Mouse (Mus musculus): ENCODE results near the gene Cdc14b. TPM values are rescaled to one million over a fixed set of nuclear protein-coding genes. Genes with fewer than 3 reads are reported as not detected.
A peak's percentile ranks its signal among the peaks of the same experiment; 100 is the strongest.

Cdc14b gene
- polyA plus RNA-seq, 1 experiment from 2014 or later: 3.8 TPM

DNA sequence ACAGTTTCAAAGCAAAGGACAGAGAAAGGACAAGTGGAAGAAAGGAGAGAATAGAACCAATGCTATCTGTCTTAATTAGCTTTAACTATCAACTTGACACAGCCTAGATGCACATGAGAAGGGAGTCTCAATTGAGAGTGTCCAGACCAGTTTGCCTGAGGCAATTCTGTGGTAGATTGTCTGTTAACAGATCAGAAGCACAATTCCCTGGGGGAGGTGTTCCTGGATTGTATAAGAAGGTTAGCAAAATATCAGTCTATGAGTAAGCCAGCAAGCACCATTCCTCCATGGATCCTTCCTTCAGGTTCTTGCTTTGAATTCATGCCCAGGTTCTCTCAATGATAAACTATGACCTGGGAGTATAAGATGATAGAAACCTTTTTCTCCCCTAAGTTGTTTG is 118.1 kb downstream of the Cdc14b start:
- H3K9ac ChIP-seq: no peak overlapping the region
- peaks cover 11% of the 10 kb centered on the region; the same call in 1 of the 2 replicates for H3K27me3 ChIP-seq
- no peak overlapping the region for H3K4me2 ChIP-seq
- no peak for ATAC-seq
- peaks cover 5% of the 10 kb centered on the region; the same call in 1 of the 2 replicates for H3K4me1 ChIP-seq
- no peaks in the 10 kb centered on the region for H3K9me3 ChIP-seq (replicated peaks)
- H3K27ac ChIP-seq: no peak overlapping the region
- no peak overlapping the region for H3K4me3 ChIP-seq
- H3K36me3 ChIP-seq (ENCODE audit: poor library complexity, severe bottlenecking): no peaks in the 10 kb centered on the region

DNA sequence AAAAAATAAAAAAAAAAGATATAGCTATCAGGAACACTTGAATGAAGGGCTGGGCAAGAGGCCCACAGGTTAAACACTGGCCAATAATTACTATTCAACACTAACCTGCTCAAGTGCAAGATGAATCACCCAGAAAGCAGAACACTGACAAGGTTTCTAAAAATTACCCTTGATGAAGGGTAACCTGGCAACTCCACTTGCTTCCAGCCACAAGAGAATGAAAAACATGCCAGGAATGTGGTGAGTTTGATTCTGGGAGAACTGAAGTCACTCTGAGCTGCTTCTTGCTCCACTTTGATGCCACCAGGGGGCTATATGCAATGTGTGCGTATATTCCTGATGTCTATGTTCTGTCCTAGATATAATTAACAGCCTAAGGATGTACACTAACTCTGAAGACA is 119.9 kb downstream of the Cdc14b start:
- 10% methylated on average over 1 of the region's 1 CpGs for WGBS
- ATAC-seq: no peak
- Histone ChIP-seq H3K4me1 (peaks cover 22% of the 10 kb centered on the region), H3K9ac (no peak overlapping the region), H3K36me3 (ENCODE audit: poor library complexity, severe bottlenecking) (no peaks in the 10 kb centered on the region), H3K27me3 (peaks cover 8% of the 10 kb centered on the region; the same call in 1 of the 2 replicates), H3K9me3 (replicated peaks) (no peaks in the 10 kb centered on the region), H3K27ac (no peak overlapping the region), H3K4me2 (no peak overlapping the region), H3K4me3 (no peak overlapping the region)

DNA sequence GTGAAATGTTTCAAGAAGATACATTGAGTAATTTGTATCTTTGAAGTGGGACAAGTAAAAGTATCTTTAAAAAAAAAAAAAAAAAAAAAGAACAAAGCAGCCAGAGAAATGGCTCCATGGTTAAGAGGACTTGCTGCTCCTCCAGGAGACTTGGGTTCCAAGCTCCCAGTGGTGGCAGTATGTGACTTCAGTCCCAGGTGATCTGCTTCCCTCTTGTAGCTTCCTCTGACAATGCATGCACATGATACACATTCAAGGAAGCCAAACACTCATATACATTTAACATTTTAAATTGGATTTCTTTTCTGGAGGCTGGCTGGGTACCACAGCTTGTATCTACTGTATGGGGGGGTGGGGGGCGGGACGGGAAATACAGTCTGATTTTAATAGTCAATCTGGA is 120.4 kb downstream of the Cdc14b start:
- no peak for ATAC-seq
- H3K27ac ChIP-seq: no peak overlapping the region
- no peaks in the 10 kb centered on the region for H3K36me3 ChIP-seq (ENCODE audit: poor library complexity, severe bottlenecking)
- H3K4me3 ChIP-seq: no peak overlapping the region
- 75% methylated on average over 2 of the region's 2 CpGs for WGBS
- H3K27me3 ChIP-seq: peaks cover 3% of the 10 kb centered on the region; the same call in 1 of the 2 replicates
- no peak overlapping the region for H3K4me2 ChIP-seq
- H3K9me3 ChIP-seq (replicated peaks): no peaks in the 10 kb centered on the region
- no peak overlapping the region for H3K9ac ChIP-seq
- H3K4me1 ChIP-seq: peaks cover 27% of the 10 kb centered on the region

DNA sequence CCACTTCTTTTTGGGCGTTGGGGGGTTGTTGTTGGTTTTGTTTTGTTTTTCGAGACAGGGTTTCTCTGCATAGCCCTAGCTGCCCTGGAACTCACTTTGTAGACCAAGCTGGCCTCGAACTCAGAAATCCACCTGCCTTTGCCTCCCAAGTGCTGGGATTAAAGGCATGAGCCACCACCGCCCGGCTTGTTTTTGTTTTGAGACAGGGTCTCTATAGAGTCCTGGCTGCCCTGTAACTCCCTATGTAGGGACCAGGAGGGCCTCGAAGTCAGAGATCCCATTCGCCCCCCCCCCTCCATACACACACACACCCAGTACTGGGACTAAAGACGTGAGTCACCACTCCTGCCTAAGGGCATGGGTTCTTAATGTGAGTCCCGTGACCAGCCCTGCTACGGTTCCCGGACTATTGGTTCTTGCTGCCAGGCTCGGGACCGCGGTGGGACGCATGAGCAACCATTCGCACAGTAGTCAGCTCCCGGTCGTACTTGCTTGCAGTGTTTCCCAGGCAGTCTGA is 121.3 kb downstream of the Cdc14b start:
- Histone ChIP-seq H3K36me3 (ENCODE audit: poor library complexity, severe bottlenecking) (no peaks in the 10 kb centered on the region), H3K4me2 (peak overlapping the region; percentile 87), H3K4me3 (peak overlapping the region; percentile 88), H3K4me1 (peaks cover 29% of the 10 kb centered on the region), H3K9me3 (replicated peaks) (no peaks in the 10 kb centered on the region), H3K9ac (peak overlapping the region; percentile 19; the same call in 1 of the 2 replicates), H3K27ac (no peak overlapping the region), H3K27me3 (peaks cover 3% of the 10 kb centered on the region; the same call in 1 of the 2 replicates)
- under 1% methylated on average over 17 of the region's 18 CpGs for WGBS
- ATAC-seq: peak; percentile 34

DNA sequence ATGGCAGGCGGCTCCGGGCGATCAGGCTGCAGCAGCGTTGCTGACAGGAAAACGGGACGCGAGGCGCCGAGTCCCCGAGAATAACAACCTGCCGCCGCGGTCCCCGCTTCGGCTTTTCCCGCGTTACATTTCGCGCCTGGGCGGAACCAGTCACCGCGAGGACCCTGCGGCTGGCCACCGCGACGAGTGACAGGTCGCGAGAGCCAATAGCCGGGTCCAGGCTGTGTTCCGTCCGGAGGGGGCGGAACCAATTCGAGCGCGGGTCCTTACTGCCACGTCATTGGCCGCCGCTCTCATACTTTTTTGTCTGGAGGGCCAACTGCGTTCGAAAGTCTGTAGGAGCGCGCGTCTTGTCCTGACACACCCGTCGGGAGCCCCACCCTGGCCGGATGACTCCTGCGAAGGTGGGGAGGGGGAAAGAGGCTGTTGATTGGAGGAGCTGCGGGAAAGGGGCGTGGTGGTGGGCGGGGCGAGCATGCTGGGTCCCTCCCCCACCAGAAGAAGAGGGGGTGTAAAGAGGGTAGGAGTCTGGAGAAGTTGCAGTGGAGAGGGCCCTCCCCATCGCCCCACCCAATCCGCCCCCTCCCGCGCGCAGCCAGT is 121.9 kb downstream of the Cdc14b start, which contains the start of gene Zfp367:
Gene Zfp367 (minus strand): TSS at position 120 of the 600 bp plus-strand sequence.
- peak within 1 kb of the TSS; percentile 87 for H3K4me2 ChIP-seq
- no peaks in the 10 kb centered on the region for H3K9me3 ChIP-seq (replicated peaks)
- H3K9ac ChIP-seq: peak within 1 kb of the TSS; percentile 80
- H3K36me3 ChIP-seq (ENCODE audit: poor library complexity, severe bottlenecking): no peaks in the 10 kb centered on the region
- under 1% methylated on average over 56 of the region's 56 CpGs for WGBS
- H3K4me3 ChIP-seq: peak within 1 kb of the TSS; percentile 88
- ATAC-seq: peak; percentile 98
- peak within 1 kb of the TSS; percentile 87 for H3K27ac ChIP-seq
- peaks cover 29% of the 10 kb centered on the region for H3K4me1 ChIP-seq
- H3K27me3 ChIP-seq: peaks cover 3% of the 10 kb centered on the region; the same call in 1 of the 2 replicates

DNA sequence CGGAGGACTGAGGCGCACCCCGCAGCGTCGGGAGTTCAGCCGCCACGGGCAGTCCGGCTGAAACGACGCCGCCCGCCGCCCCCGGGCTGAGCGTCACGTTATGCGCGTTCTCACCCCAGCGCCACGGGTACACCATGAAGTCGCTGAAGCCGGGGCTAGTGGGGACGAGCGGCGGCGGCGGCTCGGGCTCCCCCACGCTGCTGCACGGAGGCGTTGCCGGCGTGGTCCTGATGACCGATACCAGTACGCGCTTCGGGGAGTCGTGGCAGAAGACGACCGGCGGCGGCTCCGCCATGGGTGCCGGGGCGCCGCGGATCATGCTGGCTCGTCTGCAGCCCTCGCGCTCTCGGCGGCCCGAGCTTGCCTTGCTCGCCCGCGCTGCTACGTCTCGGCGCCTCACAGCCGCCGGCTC is 122.4 kb downstream of the Cdc14b start:
- Histone ChIP-seq H3K27ac (peak overlapping the region; percentile 87), H3K36me3 (ENCODE audit: poor library complexity, severe bottlenecking) (no peaks in the 10 kb centered on the region), H3K27me3 (peaks cover 3% of the 10 kb centered on the region; the same call in 1 of the 2 replicates), H3K4me1 (peaks cover 29% of the 10 kb centered on the region), H3K4me3 (peak overlapping the region; percentile 88), H3K9ac (peak overlapping the region; percentile 80), H3K4me2 (peak overlapping the region; percentile 87), H3K9me3 (replicated peaks) (no peaks in the 10 kb centered on the region)
- under 1% methylated on average over 52 of the region's 61 CpGs for WGBS
- peak; percentile 44 for ATAC-seq

DNA sequence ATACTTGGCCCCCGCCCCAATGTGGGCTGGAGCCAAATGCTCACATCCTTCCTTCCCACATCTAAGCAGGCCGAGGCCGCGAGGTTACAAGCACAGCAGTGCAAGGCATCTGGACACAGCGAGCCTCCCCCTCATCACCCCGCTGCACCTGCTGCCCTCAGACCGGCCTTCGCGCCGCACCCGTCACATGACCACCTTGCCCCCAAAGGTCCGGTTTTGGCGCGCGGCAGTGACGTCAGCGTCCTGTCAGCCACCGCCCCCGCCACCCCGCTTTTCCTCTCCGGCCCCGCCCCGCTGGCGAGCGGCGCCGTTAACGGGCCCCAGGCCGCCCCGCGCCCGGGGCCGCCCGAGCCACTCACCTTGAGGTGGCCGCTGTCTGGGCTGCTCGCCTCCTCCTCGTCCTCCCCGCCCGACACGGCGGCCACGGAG is 122.8 kb downstream of the Cdc14b start:
- Histone ChIP-seq H3K27ac (peak overlapping the region; percentile 87), H3K27me3 (0 out of 2 replicates have a peak, but pooled peaks cover 3% of the 10 kb centered on the region), H3K4me2 (peak overlapping the region; percentile 87), H3K36me3 (ENCODE audit: poor library complexity, severe bottlenecking) (no peaks in the 10 kb centered on the region), H3K9ac (peak overlapping the region; percentile 80), H3K9me3 (replicated peaks) (no peaks in the 10 kb centered on the region), H3K4me1 (peaks cover 29% of the 10 kb centered on the region), H3K4me3 (peak overlapping the region; percentile 88)
- peak; percentile 31 for ATAC-seq
- under 1% methylated on average over 42 of the region's 42 CpGs for WGBS

DNA sequence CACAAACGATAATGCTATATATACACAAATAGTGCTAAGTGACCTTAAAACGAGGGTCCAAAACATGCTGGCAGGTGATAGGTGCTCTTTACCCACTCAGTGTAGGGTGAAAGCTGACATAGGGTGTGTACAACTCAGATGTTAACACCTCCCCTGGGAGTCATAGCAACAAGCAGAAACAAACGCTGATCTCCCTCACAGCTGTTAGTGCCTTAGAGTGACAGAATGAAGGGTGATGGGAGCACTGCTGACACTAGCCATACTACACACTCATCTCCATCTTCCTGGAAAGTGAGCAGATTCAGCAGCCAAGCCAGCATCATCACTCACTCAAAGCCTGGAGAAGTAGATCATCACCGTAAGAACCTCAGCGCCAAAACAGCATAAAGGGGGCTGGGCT is 125.0 kb downstream of the Cdc14b start:
- no peak overlapping the region for H3K27ac ChIP-seq
- H3K36me3 ChIP-seq (ENCODE audit: poor library complexity, severe bottlenecking): no peaks in the 10 kb centered on the region
- no peaks in the 10 kb centered on the region for H3K9me3 ChIP-seq (replicated peaks)
- WGBS: 75% methylated on average over 5 of the region's 5 CpGs
- H3K4me2 ChIP-seq: peak overlapping the region; percentile 45
- peaks cover 29% of the 10 kb centered on the region for H3K4me1 ChIP-seq
- ATAC-seq: no peak
- H3K27me3 ChIP-seq: no peaks in the 10 kb centered on the region
- peak overlapping the region; percentile 12; the same call in 1 of the 2 replicates for H3K9ac ChIP-seq
- H3K4me3 ChIP-seq: no peak overlapping the region

Other genes starting within 250 kb of the Cdc14b start
- gene Hsd17b3, start 186.1 kb downstream of the Cdc14b start, polyA plus RNA-seq (2015; fragmentation: Nextera tagmentation; extraction: Ambion mirVana): not detected in 2 replicates
- gene Slc35d2, start 145.9 kb downstream of the Cdc14b start, polyA plus RNA-seq (2015; fragmentation: Nextera tagmentation; extraction: Ambion mirVana): 1.2 and 1.3 TPM in 2 replicates
- gene Zfp367, start 122.1 kb downstream of the Cdc14b start, polyA plus RNA-seq (2015; fragmentation: Nextera tagmentation; extraction: Ambion mirVana): 18.9 and 20.4 TPM in 2 replicates
- 10.9 and 12.4 TPM in 2 replicates for gene Habp4, start 113.5 kb downstream of the Cdc14b start, polyA plus RNA-seq (2015; fragmentation: Nextera tagmentation; extraction: Ambion mirVana)
- gene Aaed1, start 37.4 kb upstream of the Cdc14b start, polyA plus RNA-seq (2015; fragmentation: Nextera tagmentation; extraction: Ambion mirVana): 10.1 and 12.3 TPM in 2 replicates
- gene Ctsl, start 95.6 kb upstream of the Cdc14b start, polyA plus RNA-seq (2015; fragmentation: Nextera tagmentation; extraction: Ambion mirVana): 79.0 and 92.5 TPM in 2 replicates
- 14.9 and 16.2 TPM in 2 replicates for gene Cdk20, start 157.0 kb upstream of the Cdc14b start, polyA plus RNA-seq (2015; fragmentation: Nextera tagmentation; extraction: Ambion mirVana)
- gene Fam240b, start 222.5 kb upstream of the Cdc14b start, polyA plus RNA-seq (2015; fragmentation: Nextera tagmentation; extraction: Ambion mirVana): not detected in 2 replicates